Mouse (Mus musculus) forebrain, embryonic 14.5 days (tissue): ENCODE results near the gene Cpped1. TPM values are rescaled to one million over a fixed set of nuclear protein-coding genes. Genes with fewer than 3 reads are reported as not detected.

Experiments
- ATAC-seq: fragments of 200-750 bp; cut with Nextera tagmentation; 2 replicates; pipeline ENCODE4 v1.8.0; 2017; ENCODE audit warnings: mild to moderate bottlenecking, moderate library complexity
- DNase-seq: peaks from one replicate; pipeline ENCODE4 v3.0.0-alpha.2; 2015; ENCODE audit warnings: low spot score
- H3K27ac ChIP-seq: fragments of 300-500 bp; sonication (generic); 2 replicates; pipeline ENCODE4 v1.5.1; 2014; ENCODE audit warnings: low read depth, mild to moderate bottlenecking, control low read depth, low read length, moderate library complexity
- H3K27me3 ChIP-seq: fragments of 300-500 bp; sonication (generic); replicated peaks from 2 replicates; pipeline ENCODE4 v1.6.1; 2014; ENCODE audit warnings: low read length, control low read depth, mixed read lengths; ENCODE audit not compliant: control insufficient read depth, insufficient read depth
- H3K36me3 ChIP-seq: fragments of 300-500 bp; sonication (generic); 2 replicates; pipeline ENCODE4 v1.6.1; 2014; ENCODE audit warnings: low read length, control low read depth; ENCODE audit not compliant: control insufficient read depth, insufficient read depth
- H3K4me1 ChIP-seq: fragments of 300-500 bp; sonication (generic); 2 replicates; pipeline ENCODE4 v1.6.1; 2014; ENCODE audit warnings: antibody characterized with exemption, low read length, control low read depth; ENCODE audit not compliant: control insufficient read depth, insufficient read depth
- H3K4me2 ChIP-seq: fragments of 300-500 bp; sonication (generic); 2 replicates; pipeline ENCODE4 v1.6.1; 2014; ENCODE audit warnings: mild to moderate bottlenecking, control low read depth, low read length
- H3K4me3 ChIP-seq: fragments of 300-500 bp; sonication (generic); 2 replicates; pipeline ENCODE4 v1.5.1; 2014; ENCODE audit warnings: low read depth, low read length, control low read depth
- H3K9ac ChIP-seq: fragments of 300-500 bp; sonication (generic); 2 replicates; pipeline ENCODE4 v1.6.1; 2014; ENCODE audit warnings: mild to moderate bottlenecking, low read length, control low read depth, moderate library complexity
- H3K9me3 ChIP-seq: fragments of 300-500 bp; sonication (generic); replicated peaks from 2 replicates; pipeline ENCODE4 v1.6.1; 2016; ENCODE audit warnings: low read length, control low read depth, mixed read lengths; ENCODE audit not compliant: control insufficient read depth
- WGBS: fragments of 180-500 bp; shearing (Covaris S2); extraction: QIAGEN DNeasy Blood & Tissue Kit; methylation state at CpG from one replicate; pipeline ENCODE4 v1.1.7; 2014; 5-methylcytosine and 5-hydroxymethylcytosine counted together
- polyA plus RNA-seq: library from polyadenylated mRNA; unstranded; fragments of >200 nt; fragmentation: Nextera tagmentation; extraction: Ambion mirVana; gene quantifications from 2 replicates; pipeline ENCODE4 v1.2.1, GENCODE M21; 2014

Cpped1 gene
- polyA plus RNA-seq, 1 experiment from 2014 or later: 19.8 TPM

DNA sequence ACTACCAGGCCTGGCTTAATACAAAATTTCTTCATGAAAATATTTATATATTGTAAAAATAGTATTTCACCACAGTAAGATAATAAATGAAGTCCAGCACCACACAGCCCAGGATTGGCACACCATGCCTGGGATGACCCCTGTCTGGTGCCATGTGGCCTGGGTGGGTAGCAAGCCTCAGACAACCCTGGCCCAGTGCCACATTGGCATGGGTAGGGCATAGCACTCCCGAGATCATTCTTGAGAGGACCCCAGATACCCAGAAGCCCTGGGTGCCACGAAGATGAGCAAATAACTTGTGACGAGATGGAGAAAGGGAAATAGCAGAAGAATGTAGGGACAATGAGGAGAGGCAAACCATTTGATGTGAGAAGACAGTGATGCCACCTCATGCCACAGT is 36.0 kb downstream of the Cpped1 start:
- no peak for DNase-seq
- no peak overlapping the region for H3K27ac ChIP-seq
- 86% methylated on average over 3 of the region's 3 CpGs for WGBS

DNA sequence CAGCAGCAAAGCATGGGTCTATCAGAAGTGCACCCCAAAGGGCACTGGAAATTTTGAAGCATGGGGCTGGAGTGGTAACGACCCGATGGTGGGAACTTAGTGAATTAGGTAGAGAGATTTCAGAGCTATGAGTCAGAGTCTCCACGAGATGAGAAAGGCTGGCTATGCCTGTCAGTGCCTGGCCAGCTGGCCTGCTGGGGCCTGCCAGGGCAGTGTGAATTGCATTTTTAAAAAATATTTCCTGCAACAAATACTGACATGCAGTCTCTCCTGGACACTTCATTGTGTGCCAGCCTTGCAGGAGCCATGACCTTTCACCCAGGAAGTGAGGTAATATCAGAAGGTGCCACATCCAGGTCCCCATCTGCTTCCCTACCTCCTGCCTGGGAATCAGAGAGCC is 40.8 kb downstream of the Cpped1 start:
- WGBS: 84% methylated on average over 3 of the region's 3 CpGs
- no peak overlapping the region for H3K9ac ChIP-seq
- H3K36me3 ChIP-seq: no peaks in the 10 kb centered on the region
- DNase-seq (no peak), ATAC-seq (no peak)
- H3K27ac ChIP-seq: no peak overlapping the region
- H3K27me3 ChIP-seq: no peaks in the 10 kb centered on the region
- H3K4me3 ChIP-seq: no peak overlapping the region
- no peak overlapping the region for H3K4me2 ChIP-seq
- H3K9me3 ChIP-seq: no peaks in the 10 kb centered on the region
- H3K4me1 ChIP-seq: no peaks in the 10 kb centered on the region

More for the DNA sequence above, 36.0 kb downstream of the Cpped1 start:
- no peak for ATAC-seq
- no peak overlapping the region for H3K4me3 ChIP-seq
- no peak overlapping the region for H3K9ac ChIP-seq
- no peaks in the 10 kb centered on the region for H3K9me3 ChIP-seq
- H3K36me3 ChIP-seq: no peaks in the 10 kb centered on the region
- no peaks in the 10 kb centered on the region for H3K4me1 ChIP-seq
- no peaks in the 10 kb centered on the region for H3K27me3 ChIP-seq
- H3K4me2 ChIP-seq: no peak overlapping the region

DNA sequence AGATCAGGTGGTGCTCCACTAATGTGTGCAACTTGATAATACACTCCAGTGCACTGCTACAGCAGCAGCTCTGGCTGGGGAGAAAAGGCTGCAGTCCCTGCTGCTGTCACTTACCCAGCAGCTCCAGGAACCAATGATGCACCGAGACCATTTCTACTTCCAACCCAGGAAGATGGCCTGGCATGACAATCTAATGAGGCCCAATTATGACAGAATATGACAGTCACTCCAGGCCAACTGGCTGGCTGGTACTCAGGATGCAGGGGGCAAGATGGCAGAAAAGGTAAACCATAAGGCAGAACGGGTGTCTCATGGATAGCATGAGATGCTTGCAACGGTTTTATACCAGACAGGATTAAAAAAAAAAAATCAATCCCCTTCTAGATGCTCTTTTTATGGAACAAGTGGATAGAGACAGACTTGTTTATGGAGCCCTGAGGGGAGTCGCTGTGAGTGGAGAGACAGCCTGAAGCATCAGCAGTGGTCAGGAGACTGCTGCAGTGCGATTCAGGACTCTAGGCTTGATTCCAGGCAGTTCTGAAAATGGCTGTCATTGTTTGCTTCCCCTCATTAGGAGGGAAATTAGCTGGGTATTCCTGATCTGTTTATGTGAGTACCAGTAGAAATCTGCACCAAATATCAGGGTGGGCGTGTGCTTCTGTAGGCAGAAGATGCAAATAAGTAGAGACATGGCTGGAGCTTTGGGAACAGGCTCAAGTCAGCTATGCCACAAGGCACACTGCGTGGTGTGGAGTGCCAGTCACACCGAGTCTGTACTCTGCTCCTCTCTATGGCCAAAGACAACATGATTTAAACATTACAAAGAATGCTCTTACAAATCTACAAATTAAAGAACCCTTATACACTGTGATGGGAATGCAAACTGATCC is 56.3 kb downstream of the Cpped1 start:
- no peak overlapping the region for H3K27ac ChIP-seq

DNA sequence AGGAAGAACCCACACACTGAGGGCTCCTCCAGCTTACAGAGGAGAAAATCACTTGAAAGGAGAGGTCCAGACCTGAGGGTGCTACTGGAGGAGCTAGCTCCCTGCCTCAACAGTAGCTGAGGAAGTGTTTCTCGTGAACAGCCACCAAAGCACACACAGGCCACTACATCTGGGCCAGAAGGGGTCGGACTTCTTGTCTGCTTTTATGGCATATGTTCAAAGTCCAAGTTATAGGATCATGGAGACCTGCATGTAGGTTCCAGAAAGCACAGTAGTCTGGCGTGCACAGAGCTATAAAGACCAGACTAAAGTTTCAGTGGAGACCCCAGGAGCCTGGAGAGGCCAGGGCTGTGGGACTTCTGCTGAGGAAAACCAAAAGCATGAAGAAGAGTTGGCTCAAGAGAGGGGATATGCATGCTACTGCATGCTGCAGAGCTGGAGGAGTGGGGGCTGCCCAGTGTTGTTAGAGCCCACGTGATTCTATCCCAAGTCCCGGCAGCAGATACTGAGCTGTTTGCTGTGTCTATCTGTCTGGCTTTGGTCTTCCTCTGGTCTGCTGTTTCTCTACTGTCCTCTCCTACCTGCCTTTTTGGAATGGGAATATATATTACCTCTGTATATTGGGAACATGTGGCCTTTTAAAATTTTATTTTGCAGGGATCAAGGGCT is 60.1 kb downstream of the Cpped1 start:
- H3K27me3 ChIP-seq: no peaks in the 10 kb centered on the region
- H3K4me2 ChIP-seq: no peak overlapping the region
- 0 out of 2 replicates have a peak, but pooled peaks cover 2% of the 10 kb centered on the region for H3K9me3 ChIP-seq
- H3K36me3 ChIP-seq: no peaks in the 10 kb centered on the region
- ATAC-seq (no peak), DNase-seq (no peak)
- 0 out of 2 replicates have a peak, but pooled peaks cover 2% of the 10 kb centered on the region for H3K4me1 ChIP-seq
- H3K27ac ChIP-seq: no peak overlapping the region
- WGBS: 90% methylated on average over 5 of the region's 5 CpGs
- no peak overlapping the region for H3K4me3 ChIP-seq
- no peak overlapping the region for H3K9ac ChIP-seq

More for the DNA sequence above, 56.3 kb downstream of the Cpped1 start:
- Histone ChIP-seq H3K36me3 (no peaks in the 10 kb centered on the region), H3K4me1 (no peaks in the 10 kb centered on the region), H3K9ac (no peak overlapping the region), H3K4me3 (no peak overlapping the region), H3K27me3 (no peaks in the 10 kb centered on the region), H3K4me2 (no peak overlapping the region), H3K9me3 (0 out of 2 replicates have a peak, but pooled peaks cover 2% of the 10 kb centered on the region)
- peak; percentile 40; the same call in 1 of the 2 replicates for ATAC-seq
- WGBS: 72% methylated on average over 8 of the region's 8 CpGs
- peak; percentile 43 for DNase-seq

DNA sequence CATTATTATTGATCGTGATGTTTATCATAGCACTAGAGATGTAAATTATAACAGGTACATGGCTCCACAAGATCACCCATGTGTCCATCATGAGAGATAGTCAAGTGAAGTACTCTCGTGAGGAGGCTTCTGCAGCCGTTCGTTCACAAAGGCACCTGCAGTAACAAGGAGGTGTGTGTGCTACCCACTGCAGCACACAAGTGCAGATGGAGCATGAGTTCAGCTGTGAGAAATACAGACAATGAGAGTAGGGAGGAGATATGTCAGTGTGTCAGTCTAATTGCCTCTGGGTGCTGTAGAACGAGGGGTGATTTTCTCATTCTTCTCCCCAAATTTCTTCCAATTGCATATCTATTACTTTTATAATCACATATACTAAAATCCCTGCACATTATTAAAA is 63.9 kb downstream of the Cpped1 start:
- H3K4me3 ChIP-seq: no peak overlapping the region
- 65% methylated on average over 5 of the region's 5 CpGs for WGBS
- 0 out of 2 replicates have a peak, but pooled peaks cover 2% of the 10 kb centered on the region for H3K9me3 ChIP-seq
- no peak overlapping the region for H3K4me2 ChIP-seq
- no peaks in the 10 kb centered on the region for H3K36me3 ChIP-seq
- no peaks in the 10 kb centered on the region for H3K27me3 ChIP-seq
- 0 out of 2 replicates have a peak, but pooled peaks cover 2% of the 10 kb centered on the region for H3K4me1 ChIP-seq
- ATAC-seq (peak; percentile 54; the same call in 1 of the 2 replicates), DNase-seq (no peak)
- H3K9ac ChIP-seq: no peak overlapping the region
- no peak overlapping the region for H3K27ac ChIP-seq

DNA sequence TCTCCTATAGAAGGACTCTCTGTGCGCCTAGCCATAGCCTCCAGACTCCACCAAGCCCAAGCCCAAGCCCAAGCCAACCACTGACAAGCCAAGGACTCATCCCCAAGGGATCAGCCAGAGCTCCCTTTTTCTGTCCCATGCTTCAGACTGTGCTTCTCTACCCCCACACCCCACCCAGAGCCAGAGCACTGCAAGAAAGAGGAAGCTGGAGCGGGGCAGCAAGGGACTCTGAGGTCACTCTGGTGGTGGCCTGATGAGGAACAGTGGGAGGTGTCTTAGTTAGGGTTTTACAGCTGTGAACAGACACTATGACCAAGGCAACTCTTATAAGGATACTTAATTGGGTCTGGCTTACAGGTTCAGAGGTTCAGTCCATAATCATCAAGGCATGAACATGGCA is 65.8 kb downstream of the Cpped1 start:
- 93% methylated on average over 2 of the region's 2 CpGs for WGBS
- Histone ChIP-seq H3K4me3 (no peak overlapping the region), H3K4me1 (0 out of 2 replicates have a peak, but pooled peaks cover 2% of the 10 kb centered on the region), H3K27ac (no peak overlapping the region), H3K9me3 (no peaks in the 10 kb centered on the region), H3K9ac (no peak overlapping the region), H3K4me2 (no peak overlapping the region), H3K36me3 (no peaks in the 10 kb centered on the region), H3K27me3 (no peaks in the 10 kb centered on the region)
- ATAC-seq: no peak
- no peak for DNase-seq

DNA sequence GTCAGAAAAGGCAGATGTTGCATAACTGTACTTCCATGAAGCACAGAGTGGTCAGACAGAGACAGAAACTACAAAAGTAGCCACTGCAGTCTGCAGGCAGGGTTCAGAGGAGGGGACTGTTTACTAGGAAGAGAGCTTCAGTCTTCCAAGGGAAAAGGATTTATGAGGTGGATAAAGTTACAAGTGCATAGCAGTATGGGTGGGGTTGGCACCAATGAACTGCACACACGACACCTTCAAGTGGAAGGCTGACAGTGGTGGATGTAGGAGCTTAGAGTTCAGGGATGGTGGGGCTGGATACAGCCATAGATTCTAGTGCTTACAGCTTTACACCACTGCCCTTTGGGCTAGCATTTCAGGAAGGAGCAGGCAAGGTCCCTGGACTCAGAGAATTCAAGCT is 75.8 kb downstream of the Cpped1 start:
- no peak overlapping the region for H3K4me3 ChIP-seq
- H3K9me3 ChIP-seq: no peaks in the 10 kb centered on the region
- H3K27ac ChIP-seq: no peak overlapping the region
- no peak overlapping the region for H3K4me2 ChIP-seq
- ATAC-seq: no peak
- no peaks in the 10 kb centered on the region for H3K4me1 ChIP-seq
- H3K9ac ChIP-seq: no peak overlapping the region
- no peaks in the 10 kb centered on the region for H3K36me3 ChIP-seq
- H3K27me3 ChIP-seq: no peaks in the 10 kb centered on the region
- WGBS: 88% methylated on average over 1 of the region's 1 CpGs
- no peak for DNase-seq

DNA sequence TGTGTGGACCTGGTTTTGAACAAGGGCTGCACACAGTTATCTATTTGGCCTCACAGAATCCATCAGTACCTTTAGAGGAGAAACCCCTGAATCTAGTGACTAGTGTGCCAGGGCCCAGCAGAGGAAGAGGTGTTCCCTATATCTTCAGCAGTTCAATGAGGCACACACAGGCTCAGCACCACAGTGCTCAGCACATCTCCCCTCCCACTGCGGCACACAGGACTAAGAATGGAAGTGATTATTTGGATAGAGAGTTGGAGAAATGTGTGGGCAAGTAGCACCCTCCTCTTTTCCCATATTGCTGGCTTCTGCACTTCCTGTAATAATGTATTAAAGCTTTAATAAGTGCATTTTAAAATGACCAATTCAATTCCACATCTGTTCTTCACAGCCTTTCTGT is 80.4 kb downstream of the Cpped1 start:
- no peak overlapping the region for H3K4me2 ChIP-seq
- H3K4me3 ChIP-seq: no peak overlapping the region
- no peaks in the 10 kb centered on the region for H3K27me3 ChIP-seq
- H3K27ac ChIP-seq: no peak overlapping the region
- peaks cover 4% of the 10 kb centered on the region; the same call in 1 of the 2 replicates for H3K4me1 ChIP-seq
- ATAC-seq: no peak
- DNase-seq: no peak
- no peaks in the 10 kb centered on the region for H3K36me3 ChIP-seq
- 91% methylated on average over 1 of the region's 1 CpGs for WGBS
- no peaks in the 10 kb centered on the region for H3K9me3 ChIP-seq
- H3K9ac ChIP-seq: no peak overlapping the region
